Mouse (Mus musculus) megakaryocyte progenitor cell, adult 5-6 weeks (primary cell): Measurements from ENCODE around the gene Gm21103. TPM values are rescaled to one million over a fixed set of nuclear protein-coding genes. Genes with fewer than 3 reads are reported as not detected.
"Not testable (repeated sequence)": the region's sequence is repeated elsewhere in the genome, so short reads cannot be mapped to it uniquely, and the experiment has no call there.

Experiments used
- ATAC-seq: replicated peaks from 2 replicates; pipeline ENCODE4 v1.8.0; 2016; ENCODE audit warnings: mild to moderate bottlenecking, moderate TSS enrichment, inconsistent platforms; ENCODE audit not compliant: poor library complexity
- total RNA-seq, 2 experiments: library from RNA; stranded (forward) in 1 of 2; stranded (reverse) in 1 of 2; fragments of 157-497, 149-512 nt in 1 of 2; fragments of 200-1000 nt in 1 of 2; gene quantifications; 2 replicates each; pipeline versions ENCODE4 v1.2.3 to v1.2.4; 2015 to 2017

The Gm21103 gene
- total RNA-seq (2015) (not detected in 2 replicates), total RNA-seq (2017) (not detected in 2 replicates)

- not testable (repeated sequence) for ATAC-seq
Measured at GRCm38 (mm10) chr14:6304743-6305142, at the start of gene Gm21103. Gene Gm21103, minus strand, starts transcription at chr14:6304843.

DNA sequence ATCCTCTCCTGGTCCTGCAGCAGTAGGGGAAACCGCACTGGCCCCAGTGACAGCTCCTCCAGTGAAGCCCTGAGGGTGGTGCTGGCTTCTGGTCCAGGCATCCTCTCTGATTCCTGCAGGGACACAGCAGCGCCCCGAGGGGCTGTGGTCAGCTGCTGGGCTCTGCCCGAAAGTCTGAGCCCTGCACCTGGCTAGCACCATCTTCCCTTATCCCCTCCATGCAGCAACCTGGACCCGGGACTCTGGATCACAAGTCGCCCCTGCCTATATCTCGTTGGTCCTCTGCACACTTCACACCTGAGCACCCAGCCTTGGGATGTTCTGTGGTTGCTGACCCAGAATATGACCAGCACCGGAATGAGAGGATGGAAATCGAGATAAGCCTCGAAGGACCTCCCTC is 38.9 kb upstream of the Gm21103 start, which contains the start of gene Gm3618:
TSS of gene Gm3618 (minus strand) at position 101 of the 400 bp plus-strand sequence.
- not testable (repeated sequence) for ATAC-seq

DNA sequence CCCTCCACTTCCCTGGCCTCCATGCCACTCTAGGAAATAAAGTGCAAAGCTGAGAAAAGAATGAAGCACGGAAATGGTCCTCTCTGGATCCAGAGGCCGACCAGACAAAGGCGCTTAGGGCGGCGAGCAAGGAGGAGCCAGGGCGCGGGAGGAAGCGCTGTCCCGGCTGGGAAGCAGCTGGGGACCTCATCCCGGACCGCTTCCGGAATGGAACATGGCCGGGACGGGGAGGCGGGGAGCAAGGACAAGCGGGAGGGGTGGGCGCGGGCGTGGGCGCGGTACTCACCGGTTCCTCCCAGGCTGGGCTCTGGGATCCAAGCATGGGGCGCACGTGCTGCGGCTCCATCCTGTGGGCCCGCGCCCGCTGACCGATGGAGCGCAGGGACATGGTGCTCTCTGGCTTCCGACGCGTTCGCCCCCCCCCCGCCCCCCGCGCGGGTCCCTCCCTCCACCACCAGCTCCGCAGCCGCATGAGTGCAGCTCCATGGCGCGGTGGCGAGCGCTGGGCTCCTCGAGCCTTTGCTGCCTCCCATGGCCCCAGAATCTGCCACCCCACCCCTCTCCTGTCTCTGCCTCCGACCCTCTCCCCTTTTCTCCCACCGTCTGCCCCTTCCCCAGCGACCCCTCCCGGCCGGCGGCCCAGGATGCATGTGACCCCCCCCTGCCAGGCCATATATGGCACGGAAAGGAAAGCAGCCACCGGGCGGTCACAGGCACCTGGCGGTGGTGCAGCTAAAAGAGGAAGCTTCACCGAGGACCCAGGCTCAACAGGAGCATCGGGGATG is 17.5 kb downstream of the Gm21103 start, which contains the start of gene Gm3411:
TSS of gene Gm3411 (minus strand) at position 320 of the 785 bp plus-strand sequence.
- not testable (repeated sequence) for ATAC-seq

Other genes starting within 250 kb of the Gm21103 start
- not detected in 2 replicates for gene Gm6337, start 246.6 kb downstream of the Gm21103 start, total RNA-seq (2015)
- gene Gm6337, start 246.6 kb downstream of the Gm21103 start, total RNA-seq (2017) = not detected in 2 replicates
- not detected in 2 replicates for gene Gm8206, start 210.9 kb downstream of the Gm21103 start, total RNA-seq (2015)
- 1.9 TPM in 1 of 2 replicates, not detected in the other for gene Gm8206, start 210.9 kb downstream of the Gm21103 start, total RNA-seq (2017)
- 0.27 and 0.29 TPM in 2 replicates for gene Gm3468, start 196.2 kb downstream of the Gm21103 start, total RNA-seq (2015)
- gene Gm3468, start 196.2 kb downstream of the Gm21103 start, total RNA-seq (2017) = 0.17 and 0.62 TPM in 2 replicates
- not detected in 2 replicates for gene Gm3476, start 179.0 kb downstream of the Gm21103 start, total RNA-seq (2015)
- gene Gm3476, start 179.0 kb downstream of the Gm21103 start, total RNA-seq (2017) = not detected in 2 replicates
- not detected in 2 replicates for gene Gm21560, start 85.6 kb downstream of the Gm21103 start, total RNA-seq (2015)
- not detected in 2 replicates for gene Gm21560, start 85.6 kb downstream of the Gm21103 start, total RNA-seq (2017)
- gene Gm3411, start 17.6 kb downstream of the Gm21103 start, total RNA-seq (2015) = 0.35 TPM in 1 of 2 replicates, not detected in the other
- gene Gm3411, start 17.6 kb downstream of the Gm21103 start, total RNA-seq (2017) = not detected in 2 replicates
- not detected in 2 replicates for gene Gm3618, start 38.8 kb upstream of the Gm21103 start, total RNA-seq (2015)
- gene Gm3618, start 38.8 kb upstream of the Gm21103 start, total RNA-seq (2017) = not detected in 2 replicates
- not detected in 2 replicates for gene Gm16440, start 85.5 kb upstream of the Gm21103 start, total RNA-seq (2015)
- gene Gm16440, start 85.5 kb upstream of the Gm21103 start, total RNA-seq (2017) = not detected in 2 replicates
- gene Gm3591, start 107.6 kb upstream of the Gm21103 start, total RNA-seq (2015) = not detected in 2 replicates
- gene Gm3591, start 107.6 kb upstream of the Gm21103 start, total RNA-seq (2017) = not detected in 2 replicates
- gene Gm3594, start 139.8 kb upstream of the Gm21103 start, total RNA-seq (2015) = not detected in 2 replicates
- not detected in 2 replicates for gene Gm3594, start 139.8 kb upstream of the Gm21103 start, total RNA-seq (2017)
- gene Gm8356, start 232.4 kb upstream of the Gm21103 start, total RNA-seq (2015) = not detected in 2 replicates
- not detected in 2 replicates for gene Gm8356, start 232.4 kb upstream of the Gm21103 start, total RNA-seq (2017)